Mouse (Mus musculus) G1E (cell line): Measurements from ENCODE around the gene Lrig2.

Source experiments
- CTCF ChIP-seq: IDR thresholded peaks from 2 replicates; pipeline ENCODE4 v1.5.1; 2012; ENCODE audit warnings: low read depth, low read length, inconsistent platforms, mixed read lengths
- POLR2AphosphoS5 ChIP-seq: IDR thresholded peaks from 2 replicates; pipeline ENCODE4 v1.6.1; 2012; ENCODE audit warnings: low read depth, low read length, inconsistent platforms; ENCODE audit not compliant: insufficient replicate concordance
- TAL1 ChIP-seq: conservative IDR thresholded peaks from 2 replicates; pipeline ENCODE4 v1.6.1; 2012; ENCODE audit warnings: low read depth, low read length, inconsistent platforms, mixed read lengths

DNA sequence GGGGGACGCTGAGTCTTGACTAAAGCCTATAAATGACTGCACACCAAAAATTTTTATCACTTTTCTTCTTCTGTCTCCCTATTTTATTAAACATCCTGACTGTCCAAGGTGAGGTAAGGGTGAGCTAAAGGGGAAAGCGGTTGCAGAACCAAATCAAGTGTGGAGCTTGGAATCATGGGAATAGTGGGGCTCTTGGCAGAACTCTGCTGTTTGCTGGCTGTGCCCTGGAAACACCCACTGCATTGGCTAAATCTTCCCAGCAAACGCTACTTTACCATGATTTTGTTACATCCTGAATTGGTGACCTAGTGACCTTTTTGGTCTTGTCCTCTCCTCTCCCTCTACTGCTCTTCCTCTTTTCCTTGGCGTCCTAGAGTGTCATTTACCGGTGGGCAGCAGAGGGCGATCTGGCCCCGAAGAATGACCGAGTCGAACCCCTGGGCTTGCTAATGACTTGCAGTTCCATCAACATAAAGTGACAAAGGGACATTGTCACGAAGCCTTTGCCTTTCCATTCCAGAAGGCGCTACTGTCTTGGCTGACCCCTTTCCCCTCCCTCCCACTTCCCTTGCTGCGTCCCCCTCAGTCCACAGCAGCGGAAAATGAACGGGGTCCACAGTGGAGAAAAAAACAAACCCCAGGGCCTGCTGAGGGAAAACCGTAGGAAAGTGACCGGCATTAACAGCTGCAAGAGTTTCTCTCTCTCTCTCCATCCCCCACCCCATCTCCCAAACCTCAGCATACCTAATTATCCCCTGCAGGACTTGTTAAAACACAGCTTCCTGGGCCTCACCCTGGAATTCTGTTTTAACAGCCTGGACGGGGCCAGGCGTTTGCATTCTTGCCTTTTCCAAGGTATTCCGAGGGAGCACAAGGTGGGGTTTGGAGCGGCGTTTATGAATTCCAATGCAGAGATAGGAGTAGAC lies 29.7 kb upstream of the Lrig2 start:
- TF ChIP-seq CTCF = no peak
- TF ChIP-seq POLR2AphosphoS5 = no peak
- no peak for TF ChIP-seq TAL1
